Mouse (Mus musculus) mouse embryonic stem cell (cell line): ENCODE measurements around the gene Rnf19b.

ENCODE experiments used
- in situ Hi-C, 2 experiments: fragments of 300-500 bp; cut with MboI; formaldehyde crosslinking; loops; 1 replicate in 1 of 2; 3 replicates in 1 of 2; pipeline ENCODE4 v1.14.3; 2019 to 2020; ENCODE audit warnings: low sequenced_read_pairs in 2 of 2, low pct_unique_long_range_greater_than_20kb in 1 of 2, mixed read lengths in 1 of 2; ENCODE audit not compliant: unreplicated experiment in 1 of 2

The Rnf19b gene

DNA sequence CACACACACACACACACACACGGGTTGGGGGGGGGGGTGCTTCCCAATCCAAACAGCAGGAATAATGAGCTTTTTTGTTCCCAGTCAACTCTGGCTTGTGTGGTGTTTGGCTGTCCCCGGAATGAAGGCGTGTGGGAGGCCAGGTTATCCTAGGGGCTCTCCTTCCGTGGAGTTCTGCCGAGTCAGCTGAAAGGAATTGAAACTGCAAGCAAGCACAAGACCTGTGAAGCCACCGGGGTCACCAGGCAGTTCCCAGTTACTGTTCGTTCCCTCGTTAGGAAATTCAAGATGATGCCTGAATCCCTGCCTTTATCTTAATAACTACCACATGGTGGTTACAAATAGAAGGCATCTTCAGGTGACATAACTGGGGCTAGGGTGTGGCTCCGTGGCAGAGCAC lies 71.3 kb downstream of the Rnf19b start:
- in situ Hi-C loops, result loop anchor here in 1 of 2 experiments (10.0 kb wide), 1 partner anchor 145 kb away; no protein-coding TSS in a partner anchor

- in situ Hi-C loops, result no loop called here
These were observed 72.1 kb downstream of the Rnf19b start for GRCm38 (mm10) chr4:129130149-129130548.

DNA sequence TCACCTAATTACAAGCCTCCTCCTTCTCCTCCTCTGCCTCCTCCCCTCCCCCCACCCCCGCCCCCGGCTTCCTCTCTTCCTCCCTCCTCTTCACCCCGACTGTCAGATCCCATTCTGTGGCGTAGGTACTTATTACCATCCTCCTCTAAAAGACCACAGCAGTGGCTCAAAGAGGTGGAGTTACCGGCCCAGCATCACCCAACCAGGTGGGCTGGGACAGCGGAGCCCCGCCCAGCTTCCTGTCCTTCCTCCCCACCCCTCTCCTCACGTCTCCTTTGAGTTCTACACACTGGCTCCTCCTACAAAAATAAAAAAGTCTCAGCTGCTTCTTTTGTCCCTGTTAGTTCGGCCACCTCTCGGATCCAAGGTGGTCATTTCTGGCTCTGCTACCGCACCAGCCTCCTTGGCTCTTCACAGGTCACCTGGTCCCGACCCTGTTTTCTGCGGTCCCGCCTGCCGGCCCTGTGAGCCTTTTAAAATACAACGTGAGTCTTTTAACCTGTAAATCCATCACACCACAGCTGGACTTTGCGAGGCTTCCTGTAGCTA lies 72.8 kb downstream of the Rnf19b start:
- in situ Hi-C loops, result no loop called here

GRCm38 (mm10) chr4:129134799-129135585 lies 76.9 kb downstream of the Rnf19b start:
- in situ Hi-C loops, result no loop called here
